Mouse (Mus musculus): Measurements from ENCODE around the gene Camkmt. TPM values are rescaled to one million over a fixed set of nuclear protein-coding genes. Genes with fewer than 3 reads are reported as not detected.
A peak's percentile ranks its signal among the peaks of the same experiment; 100 is the strongest.

Camkmt gene
- total RNA-seq, 2 experiments from 2014 or later = 5.5 to 8.4 TPM

- ATAC-seq (replicated peaks; ENCODE audit: poor library complexity, severe bottlenecking) = no peak
Measured at GRCm38 (mm10) chr17:85162569-85163271, 72.4 kb downstream of the Camkmt start.

GRCm38 (mm10) chr17:85163272-85163610 is 72.9 kb downstream of the Camkmt start:
- no peak for ATAC-seq (replicated peaks; ENCODE audit: poor library complexity, severe bottlenecking)

GRCm38 (mm10) chr17:85168761-85169160 is 78.4 kb downstream of the Camkmt start:
- no peak for ATAC-seq (replicated peaks; ENCODE audit: poor library complexity, severe bottlenecking)

DNA sequence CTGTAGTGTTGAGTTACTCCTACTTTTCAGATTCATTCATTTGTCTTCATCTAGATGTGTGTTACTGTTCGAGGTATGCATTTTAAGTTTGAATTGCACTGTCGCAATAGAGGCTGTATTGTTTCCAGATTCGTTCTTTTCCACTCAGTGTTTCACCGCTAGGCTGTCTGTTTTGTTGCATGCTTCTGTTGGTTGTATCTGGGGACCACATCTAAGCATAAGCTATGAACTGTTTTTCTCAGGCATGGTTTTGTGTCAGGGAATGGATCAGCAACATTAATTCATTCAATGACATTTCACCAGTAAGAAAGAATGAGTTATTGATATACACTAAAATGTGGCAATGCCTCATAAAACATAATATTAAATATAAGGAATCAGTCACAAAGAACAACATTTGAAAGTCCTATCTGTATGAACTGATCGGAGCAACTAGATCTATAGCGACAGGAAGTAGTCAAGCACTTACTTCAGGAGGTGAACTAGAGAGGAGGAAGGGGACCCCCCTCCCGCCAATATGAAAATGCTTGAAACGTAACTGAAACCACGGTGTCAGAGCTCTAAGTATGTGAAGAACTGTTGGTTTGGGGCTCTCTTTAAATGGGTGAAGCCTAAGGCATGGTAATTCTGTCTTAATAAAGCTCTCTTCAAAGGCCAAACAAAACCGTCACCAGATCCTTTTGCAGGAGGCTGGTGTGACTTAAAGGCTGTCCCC is 80.3 kb downstream of the Camkmt start:
- no peak for ATAC-seq (replicated peaks; ENCODE audit: poor library complexity, severe bottlenecking)

DNA sequence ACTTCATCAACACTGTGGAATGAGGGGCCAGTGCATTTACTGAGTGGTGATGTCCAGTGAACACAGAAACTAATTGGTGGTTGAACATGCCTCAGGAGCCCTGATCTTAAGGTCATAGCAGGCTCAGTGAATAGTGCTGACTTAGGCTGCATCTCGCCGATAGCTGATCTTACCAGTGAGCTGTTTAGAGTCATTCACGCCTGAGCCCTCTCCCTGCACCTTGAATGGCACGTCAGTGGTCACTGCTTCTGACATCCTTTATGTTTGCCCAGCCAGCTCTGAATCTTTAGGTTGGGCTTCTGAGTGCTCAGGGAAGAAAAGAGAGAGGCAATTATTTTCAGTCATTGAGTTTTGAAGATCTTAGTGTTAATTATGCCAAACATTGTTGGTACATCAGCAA is 81.6 kb downstream of the Camkmt start:
- no peak for ATAC-seq (replicated peaks; ENCODE audit: poor library complexity, severe bottlenecking)

DNA sequence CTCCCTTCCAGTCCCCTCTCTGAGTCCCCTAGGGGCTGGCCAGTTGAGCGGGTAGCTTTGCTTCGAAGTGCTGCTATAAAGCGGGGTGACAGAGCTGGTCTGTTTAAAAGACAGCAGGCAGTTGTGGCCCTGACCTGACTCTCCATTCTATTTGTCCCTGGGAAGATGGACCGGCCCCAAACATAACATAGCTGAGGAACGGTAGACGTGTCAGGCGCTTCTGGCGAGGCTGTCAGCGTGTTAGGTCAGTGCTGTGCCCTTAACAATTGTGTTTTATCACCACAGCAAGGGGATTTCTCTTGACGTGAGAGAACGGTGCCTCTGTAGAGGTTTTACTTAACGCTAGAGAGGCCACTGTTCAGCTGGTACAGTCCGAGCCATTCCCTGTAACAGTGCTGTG is 86.9 kb downstream of the Camkmt start:
- no peak for ATAC-seq (replicated peaks; ENCODE audit: poor library complexity, severe bottlenecking)

- ATAC-seq (replicated peaks; ENCODE audit: poor library complexity, severe bottlenecking) = peak; percentile 90
Measured at GRCm38 (mm10) chr17:85180471-85181060, 90.2 kb downstream of the Camkmt start.

DNA sequence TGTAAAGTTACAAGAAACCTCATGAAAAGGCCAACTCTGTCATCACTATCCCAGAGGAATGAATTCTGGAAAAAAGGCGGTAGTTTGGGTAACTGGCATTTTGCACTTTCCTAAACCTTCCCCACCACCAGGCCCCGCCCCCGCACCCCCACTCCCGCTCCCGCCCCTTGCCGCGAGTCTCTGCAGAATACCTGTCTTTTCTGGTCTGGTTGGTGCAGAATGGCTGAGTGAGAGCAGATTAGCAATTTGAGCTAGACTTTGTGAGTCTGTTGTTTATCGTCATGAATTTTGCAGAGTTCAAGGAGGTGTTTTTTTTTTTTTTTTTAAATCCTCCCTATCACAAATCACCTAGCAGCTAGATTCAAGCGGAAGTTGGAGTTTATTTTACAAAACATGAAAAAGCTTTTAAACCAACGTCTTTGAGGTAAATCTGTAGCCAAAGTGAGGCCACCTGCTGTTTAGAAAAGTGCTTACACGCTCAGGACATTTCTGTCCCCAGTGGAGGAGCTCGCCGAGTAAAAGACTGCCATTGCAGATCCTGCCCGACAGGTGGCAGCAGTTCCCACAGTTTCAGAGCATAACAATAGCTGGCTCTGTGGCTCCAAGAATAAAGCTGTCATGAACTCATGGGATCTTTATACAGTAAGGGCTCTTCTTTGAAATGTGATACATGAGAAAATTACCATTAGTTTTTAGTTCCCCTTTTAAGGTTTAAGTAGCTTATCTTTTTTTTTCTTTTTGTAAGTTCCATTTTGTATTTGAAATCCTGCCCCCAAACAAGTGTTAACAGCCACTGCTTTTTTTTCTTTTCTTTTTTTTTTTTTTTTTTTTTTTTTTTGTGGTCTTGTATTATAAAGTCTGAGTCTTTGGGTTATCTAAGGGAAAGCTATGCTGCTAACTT is 99.1 kb downstream of the Camkmt start:
- ATAC-seq (replicated peaks; ENCODE audit: poor library complexity, severe bottlenecking) = peak; percentile 99

DNA sequence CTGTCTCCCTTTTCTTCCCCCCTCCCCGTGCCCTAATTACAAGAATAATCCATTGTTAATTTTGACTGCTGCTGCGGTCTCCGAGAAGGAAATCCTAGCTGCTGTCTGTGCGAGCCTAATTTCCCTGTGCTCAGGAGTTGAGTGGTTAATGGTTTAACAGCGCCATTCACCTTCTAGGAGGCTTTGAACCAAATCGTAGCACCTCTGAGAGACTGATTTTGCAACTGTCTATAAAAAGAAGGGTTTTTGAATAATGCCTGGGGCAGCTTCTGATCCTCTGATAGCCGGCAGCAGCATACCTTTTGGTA is 99.7 kb downstream of the Camkmt start:
- no peak for ATAC-seq (replicated peaks; ENCODE audit: poor library complexity, severe bottlenecking)

DNA sequence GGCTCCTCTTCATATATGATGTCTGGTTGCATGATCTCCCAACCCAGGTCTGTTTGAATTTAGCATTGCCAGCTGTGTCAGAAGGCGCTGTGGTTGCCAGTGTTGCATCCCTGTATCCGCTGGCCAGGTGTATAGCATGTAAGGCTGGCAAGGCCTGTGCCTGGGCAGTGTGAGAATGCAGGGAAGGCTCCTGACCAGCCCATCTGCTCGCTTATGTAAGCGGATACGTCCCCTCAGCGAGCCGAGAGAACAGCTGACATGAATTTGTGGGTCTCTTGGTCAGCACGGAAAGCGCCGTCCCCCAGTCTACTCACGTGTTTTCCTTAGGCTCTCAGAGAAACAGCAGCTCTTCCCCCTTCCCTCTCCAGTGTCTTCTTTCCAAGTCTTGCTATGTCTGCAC is 102.9 kb downstream of the Camkmt start:
- no peak for ATAC-seq (replicated peaks; ENCODE audit: poor library complexity, severe bottlenecking)

DNA sequence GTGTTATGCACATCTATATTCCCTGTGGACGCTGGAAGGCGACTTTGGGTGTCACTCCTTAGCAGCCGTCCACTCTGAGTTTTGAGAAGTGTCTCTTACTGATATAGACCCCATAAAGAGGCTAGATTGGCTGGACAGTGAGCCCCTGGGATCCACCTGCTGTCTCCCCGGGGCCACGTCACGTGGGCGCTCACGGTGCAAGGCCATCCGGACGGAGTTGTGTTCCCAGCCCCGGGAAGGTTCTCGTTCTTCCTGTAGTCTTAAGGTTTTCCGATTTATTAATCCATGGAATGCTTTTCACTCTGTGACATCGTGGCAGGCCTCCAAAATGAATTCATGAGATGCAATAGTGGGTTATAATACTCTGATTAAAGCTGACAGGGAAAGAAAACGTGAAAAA is 108.4 kb downstream of the Camkmt start:
- no peak for ATAC-seq (replicated peaks; ENCODE audit: poor library complexity, severe bottlenecking)

DNA sequence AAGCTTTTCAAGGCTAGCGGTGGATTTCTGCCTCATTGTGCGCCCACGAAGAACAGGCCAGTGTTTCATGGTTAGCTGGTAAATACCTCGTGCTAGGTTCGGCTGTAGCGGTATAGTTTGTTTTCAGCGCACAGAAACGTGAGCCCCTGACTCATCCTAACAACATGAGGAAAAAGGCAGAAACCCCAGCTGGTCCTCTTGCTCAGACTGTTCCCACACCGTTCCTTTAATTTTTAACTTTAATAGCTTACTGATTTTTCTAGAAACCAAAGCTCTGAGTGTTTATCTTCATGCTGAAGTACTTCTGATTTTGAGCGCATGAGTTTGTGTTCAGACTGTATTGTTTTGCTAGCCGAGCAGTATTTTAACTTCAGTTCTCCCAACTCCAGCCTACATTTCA is 109.0 kb downstream of the Camkmt start:
- ATAC-seq (replicated peaks; ENCODE audit: poor library complexity, severe bottlenecking) = no peak

DNA sequence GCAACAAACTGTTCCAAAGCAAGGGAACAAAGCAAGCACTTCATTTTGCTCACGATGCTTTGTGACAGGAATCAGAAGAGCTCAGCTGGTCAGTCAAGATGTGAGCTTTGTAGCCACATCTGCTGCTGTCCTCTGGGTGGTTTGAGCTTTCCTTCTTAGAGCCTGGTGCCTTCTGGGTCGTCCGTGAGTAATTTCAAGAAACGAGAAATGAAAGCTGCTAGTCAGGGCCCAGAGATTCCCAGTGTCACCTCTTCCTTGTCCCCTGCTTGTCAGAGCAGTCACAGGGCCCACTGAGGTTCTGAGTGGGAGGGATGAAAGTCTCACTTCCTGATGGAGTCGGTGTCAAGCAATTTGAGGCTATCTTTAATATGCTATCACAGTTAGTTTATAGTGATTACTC is 127.7 kb downstream of the Camkmt start:
- ATAC-seq (replicated peaks; ENCODE audit: poor library complexity, severe bottlenecking) = no peak

- ATAC-seq (replicated peaks; ENCODE audit: poor library complexity, severe bottlenecking) = no peak
Measured at GRCm38 (mm10) chr17:85242109-85242508, 151.8 kb downstream of the Camkmt start.

GRCm38 (mm10) chr17:85248962-85249361 is 158.6 kb downstream of the Camkmt start:
- ATAC-seq (replicated peaks; ENCODE audit: poor library complexity, severe bottlenecking) = no peak

DNA sequence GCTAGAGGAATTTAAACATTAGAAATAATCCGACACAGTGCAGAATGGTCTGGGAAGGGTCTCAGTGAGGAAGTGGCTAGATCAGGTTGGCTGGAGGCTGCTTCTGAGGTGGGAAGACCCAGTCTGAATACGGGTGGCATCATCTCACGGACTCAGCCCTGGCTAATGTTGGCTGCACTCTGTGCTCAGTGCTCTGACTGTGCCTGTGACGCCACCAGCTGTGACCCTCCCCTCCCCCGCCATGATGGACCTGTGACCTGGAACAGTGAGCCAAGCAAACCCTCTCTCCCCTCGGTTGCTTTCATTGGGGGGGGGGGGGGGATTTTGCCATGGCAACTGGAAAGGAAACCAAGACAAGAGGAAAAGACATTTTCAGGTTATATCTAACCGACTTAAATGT is 159.4 kb downstream of the Camkmt start:
- ATAC-seq (replicated peaks; ENCODE audit: poor library complexity, severe bottlenecking) = no peak

- ATAC-seq (replicated peaks; ENCODE audit: poor library complexity, severe bottlenecking) = no peak
Measured at GRCm38 (mm10) chr17:85256930-85257329, 166.6 kb downstream of the Camkmt start.

DNA sequence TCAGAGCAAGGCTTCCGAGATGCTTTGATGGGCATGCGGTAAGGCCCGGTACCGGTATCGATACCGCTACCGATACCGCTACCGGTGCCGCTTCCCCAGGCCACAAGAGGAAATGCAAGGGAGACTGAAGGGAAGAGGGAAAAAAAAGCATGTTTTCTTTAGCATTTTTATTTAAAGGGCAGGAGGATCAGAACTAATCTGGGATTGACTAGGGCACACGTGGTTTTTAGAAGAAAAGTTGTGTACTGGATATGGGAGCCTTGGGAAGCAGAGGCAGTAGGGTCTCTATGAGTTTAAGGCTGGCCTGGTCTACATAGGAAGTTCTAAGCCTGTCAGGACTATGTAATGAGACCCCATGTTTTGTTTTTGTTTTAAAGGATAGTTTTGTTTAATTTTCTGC is 167.0 kb downstream of the Camkmt start:
- ATAC-seq (replicated peaks; ENCODE audit: poor library complexity, severe bottlenecking) = no peak

- no peak for ATAC-seq (replicated peaks; ENCODE audit: poor library complexity, severe bottlenecking)
Measured at GRCm38 (mm10) chr17:85258703-85259341, 168.5 kb downstream of the Camkmt start.

- no peak for ATAC-seq (replicated peaks; ENCODE audit: poor library complexity, severe bottlenecking)
Measured at GRCm38 (mm10) chr17:85266831-85267422, 176.6 kb downstream of the Camkmt start.
